Mouse (Mus musculus) gonadal fat pad, adult 2 months (tissue): ENCODE results near the gene Rtf1. TPM values are rescaled to one million over a fixed set of nuclear protein-coding genes. Genes with fewer than 3 reads are reported as not detected.

Experiments
- DNase-seq: peaks from one replicate; pipeline ENCODE4 v3.0.0-alpha.2; 2012; ENCODE audit warnings: low read depth
- polyA plus RNA-seq: library from polyadenylated mRNA; depleted of rRNA; stranded (reverse); fragments of >200 nt; gene quantifications from 2 replicates; pipeline ENCODE4 v1.2.3, GENCODE M21; 2012

The Rtf1 gene
- polyA plus RNA-seq, 1 experiment = 7.8 TPM

- DNase-seq = no peak
These were observed 55.9 kb downstream of the Rtf1 start for GRCm38 (mm10) chr2:119730735-119731134.

- DNase-seq = no peak
These were observed 62.3 kb downstream of the Rtf1 start for GRCm38 (mm10) chr2:119737124-119737523.

GRCm38 (mm10) chr2:119740567-119740966, 65.7 kb downstream of the Rtf1 start:
- DNase-seq = no peak

- DNase-seq = no peak
These were observed 66.9 kb downstream of the Rtf1 start, which contains the start of gene Itpka for GRCm38 (mm10) chr2:119741581-119742411. Gene Itpka (plus strand): TSS chr2:119742337.

- DNase-seq = no peak
These were observed 67.8 kb downstream of the Rtf1 start for GRCm38 (mm10) chr2:119742461-119743175.

- DNase-seq = no peak
These were observed 68.4 kb downstream of the Rtf1 start for GRCm38 (mm10) chr2:119743176-119743807.

- DNase-seq = no peak
These were observed 68.9 kb downstream of the Rtf1 start for GRCm38 (mm10) chr2:119743808-119744162.

GRCm38 (mm10) chr2:119744163-119745111, 69.6 kb downstream of the Rtf1 start:
- DNase-seq = no peak

GRCm38 (mm10) chr2:119745281-119745680, 70.4 kb downstream of the Rtf1 start:
- DNase-seq = no peak

- no peak for DNase-seq
These were observed 72.7 kb downstream of the Rtf1 start for GRCm38 (mm10) chr2:119747554-119747953.

- no peak for DNase-seq
These were observed 74.4 kb downstream of the Rtf1 start for GRCm38 (mm10) chr2:119749260-119749659.

- no peak for DNase-seq
These were observed 82.8 kb downstream of the Rtf1 start for GRCm38 (mm10) chr2:119757601-119758100.

GRCm38 (mm10) chr2:119758101-119758843, 83.4 kb downstream of the Rtf1 start:
- no peak for DNase-seq

- DNase-seq = no peak
These were observed 84.3 kb downstream of the Rtf1 start for GRCm38 (mm10) chr2:119758844-119759835.

GRCm38 (mm10) chr2:119760251-119760650, 85.4 kb downstream of the Rtf1 start, which contains the start of gene Ltk:
Gene Ltk (minus strand): TSS chr2:119760431.
- no peak for DNase-seq

- no peak for DNase-seq
These were observed 87.4 kb downstream of the Rtf1 start for GRCm38 (mm10) chr2:119762276-119762675.

- no peak for DNase-seq
These were observed 89.1 kb downstream of the Rtf1 start for GRCm38 (mm10) chr2:119763924-119764323.

- DNase-seq = no peak
These were observed 92.4 kb downstream of the Rtf1 start for GRCm38 (mm10) chr2:119767246-119767645.
